Mouse (Mus musculus): ENCODE measurements around the gene Slc35f5.

GRCm38 (mm10) chr1:125575458-125576114 is 15.2 kb downstream of the Slc35f5 start:
- TF ChIP-seq CTCF (IDR thresholded peaks at IDR 0.05; ENCODE audit: borderline replicate concordance, insufficient read depth, low read depth, low read length) = no peak
- TF ChIP-seq POLR2A (IDR thresholded peaks at IDR 0.05; ENCODE audit: borderline replicate concordance, insufficient read depth, low read length) = no peak

All from cerebellum, adult 2 months (tissue).